In genomic region chr9:101615176-101615575, GRCm38 (mm10) we compare ENCODE assay signal across 23 mouse cellular contexts.
A peak's percentile ranks its signal among the peaks of the same experiment; 100 is the strongest.
DNase-seq lines count a peak whose midpoint lies in the region; ATAC-seq and TF ChIP-seq lines count a peak whose summit lies in the region.
"Had no signal": no experiment of that assay in that cellular context is flagged by ENCODE, and none has a peak within 500 bp of the region (broad histone marks: within the 10 kb centered on the region; RNA-seq: fewer than 3 reads in every experiment).

No protein-coding gene starts in this region.

- intact Hi-C loops in gastrocnemius, adult 2 months (cut with DNase I): no loop called here

- H3K4me2 ChIP-seq in intestine, embryonic 14.5 days (ENCODE audit: low read length): no peak overlapping the region
- H3K4me2 ChIP-seq in intestine, postnatal 0 days (replicated peaks; ENCODE audit: low read depth): no peak overlapping the region
- no peak overlapping the region for H3K4me2 ChIP-seq in intestine, embryonic 15.5 days (replicated peaks)
- no peak overlapping the region for H3K4me2 ChIP-seq in intestine, embryonic 16.5 days (ENCODE audit: low read depth, low read length)
- H3K4me2 ChIP-seq: embryonic facial prominence, embryonic 12.5 days; forebrain, embryonic 12.5 days; forebrain, embryonic 15.5 days; heart, embryonic 11.5 days; hindbrain, embryonic 13.5 days had no signal

- H3K27ac ChIP-seq in intestine, embryonic 14.5 days (ENCODE audit: low read depth): no peak overlapping the region; the same call in 1 of the 2 replicates
- no peak overlapping the region for H3K27ac ChIP-seq in intestine, postnatal 0 days (ENCODE audit: low read depth, low read length)
- H3K27ac ChIP-seq in intestine, embryonic 15.5 days: 0 out of 2 replicates have a peak overlapping the region, but pooled peaks have one; percentile 27
- 0 out of 2 replicates have a peak overlapping the region, but pooled peaks have one; percentile 41 for H3K27ac ChIP-seq in intestine, embryonic 16.5 days (ENCODE audit: low read length)
- no peak overlapping the region for H3K27ac ChIP-seq in gastrocnemius, adult 2 months
- H3K27ac ChIP-seq: embryonic facial prominence, embryonic 12.5 days; forebrain, embryonic 12.5 days; forebrain, embryonic 15.5 days; hindbrain, embryonic 10.5 days; hindbrain, embryonic 13.5 days had no signal

- H3K9me3 ChIP-seq in intestine, embryonic 14.5 days (ENCODE audit: control insufficient read depth, low read length): no peaks in the 10 kb centered on the region
- no peaks in the 10 kb centered on the region for H3K9me3 ChIP-seq in intestine, postnatal 0 days (ENCODE audit: control insufficient read depth)
- H3K9me3 ChIP-seq in intestine, embryonic 15.5 days: no peaks in the 10 kb centered on the region
- no peaks in the 10 kb centered on the region for H3K9me3 ChIP-seq in intestine, embryonic 16.5 days (ENCODE audit: control insufficient read depth, low read length)
- H3K9me3 ChIP-seq: embryonic facial prominence, embryonic 12.5 days; forebrain, embryonic 12.5 days; forebrain, embryonic 15.5 days; hindbrain, embryonic 10.5 days; hindbrain, embryonic 13.5 days had no signal

- H3K4me1 ChIP-seq in intestine, embryonic 14.5 days (replicated peaks; ENCODE audit: control insufficient read depth, insufficient read depth, low read length): peaks cover 22% of the 10 kb centered on the region; the same call in 1 of the 2 replicates
- no peaks in the 10 kb centered on the region for H3K4me1 ChIP-seq in intestine, postnatal 0 days (replicated peaks; ENCODE audit: control insufficient read depth, insufficient read depth, low read length)
- peaks cover 12% of the 10 kb centered on the region for H3K4me1 ChIP-seq in intestine, embryonic 15.5 days (replicated peaks)
- H3K4me1 ChIP-seq in intestine, embryonic 16.5 days (ENCODE audit: control insufficient read depth, insufficient read depth, low read length): peaks cover 5% of the 10 kb centered on the region; the same call in 1 of the 2 replicates
- H3K4me1 ChIP-seq: embryonic facial prominence, embryonic 12.5 days; forebrain, embryonic 12.5 days; forebrain, embryonic 15.5 days; hindbrain, embryonic 10.5 days; hindbrain, embryonic 13.5 days had no signal

- H3K27me3 ChIP-seq in intestine, embryonic 14.5 days (replicated peaks; ENCODE audit: control insufficient read depth, insufficient read depth, low read length): no peaks in the 10 kb centered on the region
- H3K27me3 ChIP-seq in intestine, postnatal 0 days (replicated peaks; ENCODE audit: control insufficient read depth, insufficient read depth, low read length): no peaks in the 10 kb centered on the region
- no peaks in the 10 kb centered on the region for H3K27me3 ChIP-seq in intestine, embryonic 15.5 days (replicated peaks)
- no peaks in the 10 kb centered on the region for H3K27me3 ChIP-seq in intestine, embryonic 16.5 days (replicated peaks; ENCODE audit: control insufficient read depth, insufficient read depth, low read length)
- H3K27me3 ChIP-seq: embryonic facial prominence, embryonic 12.5 days; forebrain, embryonic 15.5 days had no signal

- H3K36me3 ChIP-seq in intestine, embryonic 14.5 days (ENCODE audit: control insufficient read depth, insufficient read depth, low read length): no peaks in the 10 kb centered on the region
- no peaks in the 10 kb centered on the region for H3K36me3 ChIP-seq in intestine, postnatal 0 days (ENCODE audit: control insufficient read depth, insufficient read depth)
- no peaks in the 10 kb centered on the region for H3K36me3 ChIP-seq in intestine, embryonic 15.5 days
- no peaks in the 10 kb centered on the region for H3K36me3 ChIP-seq in intestine, embryonic 16.5 days (ENCODE audit: control insufficient read depth, insufficient read depth, low read length)
- H3K36me3 ChIP-seq: embryonic facial prominence, embryonic 12.5 days; forebrain, embryonic 12.5 days; forebrain, embryonic 15.5 days; hindbrain, embryonic 10.5 days; hindbrain, embryonic 13.5 days had no signal

- 41% methylated on average over 3 of the region's 3 CpGs for WGBS in intestine, embryonic 14.5 days
- WGBS in intestine, postnatal 0 days: 53% methylated on average over 3 of the region's 3 CpGs
- whole genome bisulfite sequencing in intestine, embryonic 15.5 days: 42% methylated on average over 3 of the region's 3 CpGs
- WGBS in intestine, embryonic 16.5 days: 55% methylated on average over 3 of the region's 3 CpGs

- DNase-seq in intestine, embryonic 14.5 days (ENCODE audit: low spot score): no peak
- no peak for DNase-seq in lung, postnatal 36 days
- no peak for DNase-seq in gastrocnemius, adult 2 months
- DNase-seq: adrenal gland, adult 2 months; adrenal gland, postnatal 14 days; cerebellum, adult 11 months; cerebellum, adult 2 months; cerebellum, adult 9-11 months; cerebellum, postnatal 36 days; gastrocnemius, postnatal 10 days; gastrocnemius, postnatal 36 days had no signal

- no peak overlapping the region for H3K4me3 ChIP-seq in intestine, embryonic 14.5 days (ENCODE audit: low read depth, low read length)
- H3K4me3 ChIP-seq in intestine, postnatal 0 days (ENCODE audit: low read depth, low read length): no peak overlapping the region
- no peak overlapping the region for H3K4me3 ChIP-seq in intestine, embryonic 15.5 days (replicated peaks)
- H3K4me3 ChIP-seq in intestine, embryonic 16.5 days (ENCODE audit: low read length): no peak overlapping the region
- H3K4me3 ChIP-seq in gastrocnemius, adult 2 months: no peak overlapping the region
- H3K4me3 ChIP-seq: embryonic facial prominence, embryonic 12.5 days; erythroblast, embryonic 14.5 days; forebrain, embryonic 12.5 days; forebrain, embryonic 15.5 days; hindbrain, embryonic 10.5 days; hindbrain, embryonic 13.5 days had no signal

- no peak for TF ChIP-seq CTCF in intestine, postnatal 0 days (IDR thresholded peaks at IDR 0.05; ENCODE audit: low read depth)
- no peak for TF ChIP-seq CTCF in gastrocnemius, adult 2 months (IDR thresholded peaks at IDR 0.05)

- H3K9ac ChIP-seq in intestine, embryonic 14.5 days (ENCODE audit: low read length): no peak overlapping the region
- H3K9ac ChIP-seq in intestine, postnatal 0 days (ENCODE audit: low read depth, low read length): no peak overlapping the region
- H3K9ac ChIP-seq in intestine, embryonic 15.5 days: no peak overlapping the region
- H3K9ac ChIP-seq in intestine, embryonic 16.5 days (ENCODE audit: low read depth, low read length): no peak overlapping the region
- H3K9ac ChIP-seq: embryonic facial prominence, embryonic 12.5 days; forebrain, embryonic 12.5 days; forebrain, embryonic 15.5 days; hindbrain, embryonic 13.5 days had no signal

- ATAC-seq in intestine, embryonic 14.5 days (replicated peaks; ENCODE audit: low FRiP score, low TSS enrichment, low read depth): peak; percentile 55
- no peak for ATAC-seq in intestine, postnatal 0 days
- ATAC-seq in intestine, embryonic 15.5 days: peak; percentile 59; the same call in 1 of the 2 replicates
- ATAC-seq in intestine, embryonic 16.5 days: peak; percentile 28; the same call in 1 of the 2 replicates
- ATAC-seq: CD4-positive, CD25-positive, alpha-beta regulatory T cell, adult 4 months; forebrain, embryonic 15.5 days; hindbrain, embryonic 16.5 days had no signal

Comparison
In these comparisons a context has a peak if more than half of its experiments do, and no peak if none do; other contexts are left out.
1. H3K27ac ChIP-seq: peak in intestine, embryonic 15.5 days (single experiment) and intestine, embryonic 16.5 days (single experiment); none in intestine, embryonic 14.5 days (single experiment), intestine, postnatal 0 days (single experiment) and gastrocnemius, adult 2 months (single experiment).